Mouse (Mus musculus) heart, embryonic 13.5 days (tissue): ENCODE data around the gene Samd1. TPM values are rescaled to one million over a fixed set of nuclear protein-coding genes. Genes with fewer than 3 reads are reported as not detected.
"Not testable (repeated sequence)": the region's sequence is repeated elsewhere in the genome, so short reads cannot be mapped to it uniquely, and the experiment has no call there.

Experiments
- ATAC-seq: fragments of 200-750 bp; cut with Nextera tagmentation; 2 replicates; pipeline ENCODE4 v1.8.0; 2017; ENCODE audit warnings: moderate TSS enrichment; ENCODE audit not compliant: insufficient number of reproducible peaks, low FRiP score, low TSS enrichment; ENCODE audit errors: extremely low read depth
- H3K27ac ChIP-seq: fragments of 300-500 bp; sonication (generic); replicated peaks from 2 replicates; pipeline ENCODE4 v1.5.1; 2015; ENCODE audit warnings: moderate library complexity, mild to moderate bottlenecking, inconsistent platforms
- H3K27me3 ChIP-seq: fragments of 300-500 bp; sonication (generic); replicated peaks from 2 replicates; pipeline ENCODE4 v1.6.1; 2015; ENCODE audit warnings: mild to moderate bottlenecking, inconsistent platforms
- H3K36me3 ChIP-seq: fragments of 300-500 bp; sonication (generic); 2 replicates; pipeline ENCODE4 v1.6.1; 2015; ENCODE audit warnings: mild to moderate bottlenecking, inconsistent platforms
- H3K4me1 ChIP-seq: fragments of 300-500 bp; sonication (generic); 2 replicates; pipeline ENCODE4 v1.6.1; 2015; ENCODE audit warnings: inconsistent platforms
- H3K4me2 ChIP-seq: fragments of 300-500 bp; sonication (generic); 2 replicates; pipeline ENCODE4 v1.6.1; 2015; ENCODE audit warnings: inconsistent platforms, mild to moderate bottlenecking, moderate library complexity
- H3K4me3 ChIP-seq: fragments of 300-500 bp; sonication (generic); 2 replicates; pipeline ENCODE4 v1.5.1; 2015; ENCODE audit warnings: moderate library complexity, mild to moderate bottlenecking, inconsistent platforms
- H3K9ac ChIP-seq: fragments of 300-500 bp; sonication (generic); 2 replicates; pipeline ENCODE4 v1.6.1; 2015; ENCODE audit warnings: inconsistent platforms, mild to moderate bottlenecking, moderate library complexity
- H3K9me3 ChIP-seq: fragments of 300-500 bp; sonication (generic); 2 replicates; pipeline ENCODE4 v1.6.1; 2016; ENCODE audit warnings: inconsistent platforms
- WGBS: fragments of 180-500 bp; shearing (Covaris S2); methylation state at CpG from one replicate; pipeline ENCODE4 v1.1.7; 2015; ENCODE audit warnings: mixed read lengths; 5-methylcytosine and 5-hydroxymethylcytosine counted together
- polyA plus RNA-seq: library from polyadenylated mRNA; unstranded; fragments of >200 nt; fragmentation: Nextera tagmentation; extraction: Ambion mirVana; gene quantifications from 2 replicates; pipeline ENCODE4 v1.2.1, GENCODE M21; 2015

Gene Samd1
- polyA plus RNA-seq, 1 experiment from 2014 or later = 4.8 TPM

GRCm38 (mm10) chr8:84002957-84003611 lies 5.6 kb downstream of the Samd1 start:
- Histone ChIP-seq H3K9ac (peak overlapping the region; percentile 37; the same call in 1 of the 2 replicates), H3K4me1 (peaks cover 36% of the 10 kb centered on the region), H3K9me3 (no peaks in the 10 kb centered on the region), H3K4me2 (no peak overlapping the region), H3K36me3 (peaks cover 36% of the 10 kb centered on the region), H3K27ac (no peak overlapping the region), H3K27me3 (peaks cover 16% of the 10 kb centered on the region), H3K4me3 (peak overlapping the region; percentile 72; the same call in 1 of the 2 replicates)
- ATAC-seq = no peak
- WGBS = 65% methylated on average over 12 of the region's 12 CpGs

DNA sequence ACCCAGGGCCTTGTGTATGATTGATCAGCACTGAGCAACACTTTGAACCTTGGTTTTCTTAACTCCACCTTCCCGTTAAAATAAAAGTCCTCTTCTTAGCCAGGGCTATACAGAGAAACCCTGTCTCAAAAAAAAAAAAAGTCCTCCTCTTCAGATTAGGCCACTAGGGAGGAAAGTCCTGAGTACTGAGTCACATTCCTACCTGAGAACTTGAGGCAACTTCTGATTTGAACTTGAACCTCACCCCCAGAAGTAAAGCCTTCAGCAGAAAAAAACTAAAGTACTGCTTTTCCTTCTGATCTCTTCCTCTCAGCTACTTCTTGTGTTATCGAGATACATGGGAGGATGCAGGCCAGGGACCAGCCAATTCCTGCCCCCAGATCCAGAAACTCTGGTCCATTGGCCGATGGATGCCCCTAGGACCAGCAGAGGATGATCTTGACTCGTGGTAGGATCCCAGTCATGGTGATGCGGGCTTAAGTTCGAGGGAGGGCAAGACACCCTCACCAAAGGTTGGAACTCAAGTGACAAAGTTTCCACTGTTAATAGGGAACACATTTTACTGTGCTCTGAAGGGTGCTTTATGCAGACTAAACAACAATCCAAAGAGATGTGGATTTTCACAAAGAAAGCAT lies 6.3 kb downstream of the Samd1 start:
- Histone ChIP-seq H3K9me3 (no peaks in the 10 kb centered on the region), H3K36me3 (peaks cover 36% of the 10 kb centered on the region), H3K9ac (peak overlapping the region; percentile 90), H3K27me3 (peaks cover 16% of the 10 kb centered on the region), H3K4me2 (peak overlapping the region; percentile 95), H3K27ac (peak overlapping the region; percentile 80), H3K4me1 (peaks cover 34% of the 10 kb centered on the region), H3K4me3 (peak overlapping the region; percentile 72)
- no peak for ATAC-seq
- 73% methylated on average over 6 of the region's 6 CpGs for WGBS

DNA sequence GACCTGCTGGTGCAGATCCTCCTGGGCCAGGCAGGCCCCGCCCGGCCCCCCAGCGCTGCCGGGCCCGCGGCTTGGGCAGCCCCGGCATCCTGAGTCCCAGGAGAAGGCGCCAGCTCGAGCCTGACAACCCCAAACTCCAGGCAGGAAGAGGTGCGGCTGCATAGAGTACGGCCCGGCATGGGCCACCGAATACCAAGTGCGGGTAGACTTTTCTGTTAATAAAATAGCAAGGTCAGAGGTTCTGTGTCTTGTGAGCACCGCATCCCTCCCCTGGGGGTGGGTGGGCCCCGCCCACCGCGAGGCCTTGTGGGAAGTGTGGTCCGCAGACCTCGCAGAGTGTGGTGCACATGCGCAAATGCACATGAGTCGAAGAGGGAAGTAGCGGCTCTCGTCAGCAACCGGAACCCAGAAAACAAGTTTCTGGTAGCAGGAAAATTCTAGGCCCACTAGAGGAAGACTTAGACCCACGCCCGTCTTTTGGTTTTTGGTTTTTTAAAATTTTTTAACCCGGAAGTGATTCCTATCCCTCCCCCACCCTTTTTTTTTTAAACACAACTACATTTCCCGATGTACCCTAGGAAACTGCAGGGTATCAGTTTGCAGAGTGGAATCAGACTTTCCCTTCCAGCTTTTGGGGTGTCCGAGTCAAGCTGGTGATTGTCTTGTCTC lies 7.2 kb downstream of the Samd1 start:
- H3K4me3 ChIP-seq = peak overlapping the region; percentile 72
- ATAC-seq = peak; percentile 77; the same call in 1 of the 2 replicates
- H3K4me2 ChIP-seq = peak overlapping the region; percentile 95
- WGBS = 1% methylated on average over 30 of the region's 30 CpGs
- H3K27me3 ChIP-seq = peaks cover 19% of the 10 kb centered on the region
- H3K9me3 ChIP-seq = no peaks in the 10 kb centered on the region
- peak overlapping the region; percentile 80 for H3K27ac ChIP-seq
- peaks cover 25% of the 10 kb centered on the region for H3K4me1 ChIP-seq
- H3K36me3 ChIP-seq = peaks cover 30% of the 10 kb centered on the region
- peak overlapping the region; percentile 90 for H3K9ac ChIP-seq

DNA sequence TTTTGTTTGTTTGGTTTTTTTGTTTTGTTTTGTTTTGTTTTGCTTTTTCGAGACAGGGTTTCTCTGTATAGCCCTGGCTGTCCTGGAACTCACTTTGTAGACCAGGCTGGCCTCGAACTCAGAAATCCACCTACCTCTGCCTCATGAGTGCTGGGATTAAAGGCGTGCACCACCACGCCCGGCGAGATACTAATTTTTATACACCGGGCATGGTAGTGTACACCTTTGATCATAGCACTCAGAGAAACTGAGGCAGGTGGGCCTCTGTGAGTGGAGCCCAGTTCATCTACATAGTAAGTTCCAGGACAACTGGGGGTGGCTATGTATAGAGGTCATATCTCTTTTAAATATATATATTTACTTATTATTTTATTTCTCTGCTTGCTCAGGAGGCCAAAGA lies 8.0 kb downstream of the Samd1 start:
- not testable (repeated sequence) for ATAC-seq, H3K9me3 ChIP-seq, H3K9ac ChIP-seq, H3K4me3 ChIP-seq, H3K27ac ChIP-seq
- Histone ChIP-seq H3K4me1 (peaks cover 29% of the 10 kb centered on the region), H3K27me3 (peaks cover 25% of the 10 kb centered on the region), H3K36me3 (peaks cover 22% of the 10 kb centered on the region), H3K4me2 (peak overlapping the region; percentile 95; the same call in 1 of the 2 replicates)
- WGBS = 91% methylated on average over 7 of the region's 7 CpGs

DNA sequence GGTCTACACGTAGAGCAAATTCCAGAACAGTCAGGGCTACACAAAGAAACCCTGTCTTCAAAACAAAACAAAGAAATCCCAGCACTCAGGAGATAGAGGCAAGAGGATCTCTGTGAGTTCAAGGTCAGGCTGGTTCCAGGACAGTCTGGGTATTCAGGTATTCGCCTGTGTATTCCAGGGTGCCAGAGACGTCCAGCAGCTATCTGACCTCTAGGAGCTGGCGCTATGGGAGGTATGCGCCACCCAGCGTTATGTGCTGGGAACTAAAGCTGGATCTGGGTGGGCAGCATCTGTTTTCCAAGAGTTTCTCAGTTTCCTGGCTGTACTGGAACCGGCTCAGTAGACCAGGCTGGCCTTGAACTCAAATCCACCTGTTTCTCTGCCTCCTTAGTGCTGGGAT lies 10.9 kb downstream of the Samd1 start:
- no peak overlapping the region for H3K9ac ChIP-seq
- no peak overlapping the region for H3K27ac ChIP-seq
- no peak for ATAC-seq
- no peaks in the 10 kb centered on the region for H3K36me3 ChIP-seq
- peaks cover 43% of the 10 kb centered on the region for H3K4me1 ChIP-seq
- H3K4me2 ChIP-seq = no peak overlapping the region
- H3K9me3 ChIP-seq = no peaks in the 10 kb centered on the region
- H3K4me3 ChIP-seq = no peak overlapping the region
- 27% methylated on average over 7 of the region's 7 CpGs for WGBS
- H3K27me3 ChIP-seq = peaks cover 39% of the 10 kb centered on the region

DNA sequence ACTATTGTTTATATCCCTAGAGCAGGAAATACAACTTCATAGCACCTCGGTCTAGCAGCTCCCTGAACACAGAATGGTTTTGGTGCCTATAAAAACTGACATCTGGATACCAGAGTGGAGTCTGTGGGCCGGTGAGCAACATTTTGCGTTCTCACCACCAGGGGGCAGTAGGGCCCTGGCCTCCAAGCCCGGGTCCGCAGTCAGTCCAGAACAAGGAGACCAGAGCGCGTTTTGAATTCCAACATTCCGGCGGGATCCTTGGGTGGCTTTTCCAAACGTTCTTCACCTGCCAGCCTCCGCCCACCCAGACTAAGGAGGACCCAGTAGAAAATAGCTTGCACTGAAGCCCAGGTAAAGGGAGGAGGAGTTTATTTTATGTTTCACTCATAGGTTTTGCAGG lies 12.4 kb downstream of the Samd1 start:
- Histone ChIP-seq H3K4me1 (peaks cover 33% of the 10 kb centered on the region), H3K4me3 (no peak overlapping the region; the same call in 1 of the 2 replicates), H3K36me3 (no peaks in the 10 kb centered on the region), H3K27me3 (peaks cover 50% of the 10 kb centered on the region), H3K27ac (no peak overlapping the region), H3K9ac (no peak overlapping the region), H3K9me3 (no peaks in the 10 kb centered on the region), H3K4me2 (peak overlapping the region; percentile 38)
- ATAC-seq = no peak
- 3% methylated on average over 11 of the region's 11 CpGs for WGBS

- peak; percentile 30; the same call in 1 of the 2 replicates for ATAC-seq
- peak overlapping the region; percentile 60 for H3K4me3 ChIP-seq
- H3K36me3 ChIP-seq = no peaks in the 10 kb centered on the region
- no peak overlapping the region for H3K27ac ChIP-seq
- peak overlapping the region; percentile 70 for H3K9ac ChIP-seq
- peaks cover 50% of the 10 kb centered on the region for H3K27me3 ChIP-seq
- peaks cover 28% of the 10 kb centered on the region for H3K4me1 ChIP-seq
- WGBS = 2% methylated on average over 83 of the region's 83 CpGs
- H3K9me3 ChIP-seq = peaks cover 2% of the 10 kb centered on the region; the same call in 1 of the 2 replicates
- peak overlapping the region; percentile 97 for H3K4me2 ChIP-seq
Measured at GRCm38 (mm10) chr8:84010625-84011611, 13.4 kb downstream of the Samd1 start.

DNA sequence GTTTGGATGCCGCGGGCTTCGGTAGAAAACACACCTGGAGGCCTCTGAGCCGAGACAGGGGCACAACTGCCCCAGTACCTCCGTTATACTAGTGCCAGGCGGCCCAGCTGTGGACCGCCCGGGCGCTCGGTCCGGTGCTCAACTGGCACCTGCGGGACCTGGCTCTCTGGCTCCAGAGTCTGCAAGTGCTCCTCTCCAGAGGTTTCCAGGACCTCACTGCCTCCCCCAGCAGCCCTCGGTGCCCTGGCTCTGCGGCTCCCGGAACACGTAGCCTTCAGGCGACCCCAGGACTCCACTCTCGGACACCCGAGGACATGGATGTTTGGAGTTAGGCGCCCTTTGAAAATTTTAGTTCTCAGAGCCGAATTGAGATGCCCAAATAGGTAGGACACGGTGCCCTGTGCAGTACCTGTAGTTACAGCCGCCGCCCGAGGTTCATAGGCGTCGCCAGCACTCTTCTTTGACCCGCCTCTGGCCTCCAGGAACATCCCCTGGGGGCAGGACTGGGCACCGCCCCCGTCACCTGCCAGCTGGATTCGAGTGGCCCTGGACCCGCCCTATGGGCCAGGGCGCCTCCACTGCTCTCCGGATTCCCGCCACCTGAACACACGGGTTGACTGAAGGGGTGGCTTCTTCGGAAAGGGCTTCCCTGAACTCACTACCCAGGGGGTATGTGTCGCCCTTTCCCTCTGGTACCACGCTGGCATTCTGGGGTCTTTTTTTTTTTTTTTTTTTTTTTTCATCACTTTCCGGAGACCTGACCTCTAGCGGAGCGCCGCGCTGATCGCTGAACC lies 14.4 kb downstream of the Samd1 start, which contains the start of gene 2210011C24Rik:
TSS of gene 2210011C24Rik (minus strand) at position 467 of the 794 bp plus-strand sequence.
- H3K4me1 ChIP-seq = peaks cover 28% of the 10 kb centered on the region
- under 1% methylated on average over 45 of the region's 45 CpGs for WGBS
- H3K4me2 ChIP-seq = peak within 1 kb of the TSS; percentile 97
- peak within 1 kb of the TSS; percentile 70 for H3K9ac ChIP-seq
- ATAC-seq = no peak
- H3K9me3 ChIP-seq = peaks cover 6% of the 10 kb centered on the region; the same call in 1 of the 2 replicates
- no peak within 1 kb of the TSS for H3K27ac ChIP-seq
- peak within 1 kb of the TSS; percentile 60 for H3K4me3 ChIP-seq
- no peaks in the 10 kb centered on the region for H3K36me3 ChIP-seq
- peaks cover 50% of the 10 kb centered on the region for H3K27me3 ChIP-seq

DNA sequence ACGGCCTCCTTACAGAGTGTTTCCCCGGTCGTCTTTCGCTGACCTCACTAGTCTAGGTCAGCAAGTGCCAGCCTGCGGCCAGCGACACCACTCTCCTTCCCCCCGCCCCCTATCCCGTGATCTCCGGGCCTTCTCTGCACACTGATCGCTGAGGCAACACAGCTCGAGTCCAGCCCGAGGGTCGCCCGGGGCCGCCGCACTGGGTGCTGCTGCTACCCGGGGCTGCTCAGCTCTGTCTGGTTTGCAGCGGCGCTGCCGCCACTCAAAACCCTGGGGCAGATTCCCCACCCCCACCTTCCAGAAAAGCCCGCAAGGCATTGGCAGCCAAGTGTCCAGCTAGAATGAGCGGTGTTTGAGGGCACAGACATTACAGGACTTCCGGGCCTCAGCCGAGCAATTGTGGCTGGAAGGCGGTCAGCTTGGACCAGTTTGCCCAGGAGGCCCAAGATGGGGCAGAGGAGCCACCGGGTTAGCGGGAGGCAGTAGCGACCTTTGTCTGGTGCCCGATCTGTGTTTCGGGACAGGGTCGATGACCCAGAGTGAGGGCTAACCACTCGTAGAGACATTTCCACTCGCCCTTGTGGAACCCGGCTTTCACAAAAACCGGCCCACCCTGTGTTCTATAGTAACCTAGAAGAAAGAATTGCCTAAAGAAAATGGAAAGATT lies 15.2 kb downstream of the Samd1 start:
- peak overlapping the region; percentile 97 for H3K4me2 ChIP-seq
- no peak for ATAC-seq
- H3K27me3 ChIP-seq = peaks cover 55% of the 10 kb centered on the region
- peak overlapping the region; percentile 60 for H3K4me3 ChIP-seq
- peaks cover 28% of the 10 kb centered on the region for H3K4me1 ChIP-seq
- H3K9ac ChIP-seq = peak overlapping the region; percentile 70
- no peak overlapping the region for H3K27ac ChIP-seq
- H3K9me3 ChIP-seq = peaks cover 6% of the 10 kb centered on the region; the same call in 1 of the 2 replicates
- 14% methylated on average over 35 of the region's 35 CpGs for WGBS
- H3K36me3 ChIP-seq = no peaks in the 10 kb centered on the region
